Mouse (Mus musculus) cerebellum, postnatal 25 days (tissue): Measurements from ENCODE around the gene Rgs8.

Source experiments
- DNase-seq, 2 experiments: peaks; one replicate each; pipeline ENCODE4 v3.0.0; 2021; ENCODE audit warnings: mixed read lengths in 2 of 2

The Rgs8 gene

GRCm38 (mm10) chr1:153746119-153746670 is 93.4 kb downstream of the Rgs8 start:
- DNase-seq: no peak

- peak; percentile 77 to 87 for DNase-seq
Measured at GRCm38 (mm10) chr1:153746728-153747127, 93.9 kb downstream of the Rgs8 start.

- no peak for DNase-seq
Measured at GRCm38 (mm10) chr1:153747861-153748530, 95.2 kb downstream of the Rgs8 start.

- DNase-seq: peak in 1 of 2 experiments; percentile 23
Measured at GRCm38 (mm10) chr1:153748549-153748948, 95.7 kb downstream of the Rgs8 start.

- peak; percentile 73 to 78 for DNase-seq
Measured at GRCm38 (mm10) chr1:153749211-153749801, 96.5 kb downstream of the Rgs8 start, which contains the start of gene Rnasel. Rnasel (plus strand) TSS chr1:153749426.
